Mouse (Mus musculus) CH12.LX (cell line): ENCODE measurements around the gene Exoc6. TPM values are rescaled to one million over a fixed set of nuclear protein-coding genes. Genes with fewer than 3 reads are reported as not detected.

Source experiments
- DNase-seq: peaks from one replicate; pipeline ENCODE4 v3.0.0-alpha.2; 2013; ENCODE audit errors: extremely low read depth
- H3K27ac ChIP-seq: 2 replicates; pipeline ENCODE4 v1.5.1; 2012; ENCODE audit warnings: low read depth, mild to moderate bottlenecking, control low read depth, moderate library complexity; ENCODE audit not compliant: insufficient read depth
- H3K27me3 ChIP-seq: replicated peaks from 2 replicates; pipeline ENCODE3; 2012; ENCODE audit warnings: inconsistent platforms
- H3K36me3 ChIP-seq, 2 experiments: replicated peaks in 1 of 2; 2 replicates each; pipeline versions ENCODE3 to v1.6.1; 2012; ENCODE audit warnings: inconsistent platforms in 1 of 2, low read length in 1 of 2, mild to moderate bottlenecking in 1 of 2, mixed read lengths in 1 of 2, moderate library complexity in 1 of 2; ENCODE audit not compliant: control insufficient read depth in 1 of 2, insufficient read depth in 1 of 2
- H3K4me1 ChIP-seq, 2 experiments: 2 replicates each; pipeline ENCODE4 v1.6.1; 2012; ENCODE audit warnings: inconsistent platforms in 1 of 2, moderate library complexity in 1 of 2; ENCODE audit not compliant: insufficient read depth in 2 of 2, control insufficient read depth in 1 of 2
- H3K4me2 ChIP-seq: 2 replicates; pipeline ENCODE4 v1.6.1; 2012; ENCODE audit warnings: low read depth, mild to moderate bottlenecking, control low read depth; ENCODE audit not compliant: poor library complexity, insufficient read depth, severe bottlenecking
- H3K4me3 ChIP-seq, 3 experiments: fragments of 150-350 bp in 1 of 3; sonication (generic) in 1 of 3; replicated peaks in 1 of 3; 2 replicates each; pipeline versions ENCODE3 to v1.5.1; 2011 to 2012; ENCODE audit warnings: low read depth in 2 of 3, low read length in 2 of 3, mild to moderate bottlenecking in 2 of 3, moderate library complexity in 2 of 3, control low read depth in 1 of 3, improper control_type of control experiment in 1 of 3, inconsistent platforms in 1 of 3, mixed read lengths in 1 of 3; ENCODE audit not compliant: poor library complexity in 1 of 3
- H3K79me2 ChIP-seq: replicated peaks from 2 replicates; pipeline ENCODE4 v1.6.1; 2012; ENCODE audit warnings: mild to moderate bottlenecking, moderate library complexity; ENCODE audit not compliant: control insufficient read depth, poor library complexity, insufficient read depth, severe bottlenecking; ENCODE audit errors: extremely low read depth
- H3K9ac ChIP-seq: 2 replicates; pipeline ENCODE4 v1.6.1; 2012; ENCODE audit warnings: low read depth, mild to moderate bottlenecking, control low read depth, moderate library complexity; ENCODE audit not compliant: insufficient read depth
- H3K9me3 ChIP-seq: replicated peaks from 2 replicates; pipeline ENCODE3; 2012; ENCODE audit warnings: low read length, inconsistent platforms, mixed read lengths
- CHD1 ChIP-seq: IDR thresholded peaks from 2 replicates; pipeline ENCODE4 v1.6.1; 2012; ENCODE audit warnings: low read depth, low read length, improper control_type of control experiment, inconsistent platforms
- CHD2 ChIP-seq: IDR thresholded peaks from 2 replicates; pipeline ENCODE4 v1.6.1; 2011; ENCODE audit warnings: low read length, improper control_type of control experiment
- E2F4 ChIP-seq: IDR thresholded peaks from 2 replicates; pipeline ENCODE4 v1.6.1; 2011; ENCODE audit warnings: low read depth, low read length, improper control_type of control experiment; ENCODE audit not compliant: insufficient replicate concordance
- ETS1 ChIP-seq: conservative IDR thresholded peaks from 2 replicates; pipeline ENCODE4 v1.6.1; 2012; ENCODE audit warnings: low read depth, mild to moderate bottlenecking, inconsistent platforms, low read length, improper control_type of control experiment, moderate library complexity
- GABPA ChIP-seq: IDR thresholded peaks from 2 replicates; pipeline ENCODE4 v1.6.1; 2012; ENCODE audit warnings: low read depth, low read length, improper control_type of control experiment, inconsistent platforms; ENCODE audit not compliant: insufficient replicate concordance
- HCFC1 ChIP-seq: IDR thresholded peaks from 2 replicates; pipeline ENCODE4 v1.6.1; 2012; ENCODE audit warnings: low read depth, mild to moderate bottlenecking, inconsistent platforms, low read length, improper control_type of control experiment
- JUN ChIP-seq: IDR thresholded peaks from 2 replicates; pipeline ENCODE4 v1.6.1; 2011; ENCODE audit warnings: low read depth, mild to moderate bottlenecking, low read length, improper control_type of control experiment, moderate library complexity; ENCODE audit not compliant: insufficient read depth
- JUND ChIP-seq: conservative IDR thresholded peaks from 2 replicates; pipeline ENCODE4 v1.6.1; 2011; ENCODE audit warnings: low read depth, low read length, improper control_type of control experiment
- KAT2A ChIP-seq: IDR thresholded peaks from 2 replicates; pipeline ENCODE4 v1.6.1; 2012; ENCODE audit warnings: low read length, improper control_type of control experiment, inconsistent platforms; ENCODE audit not compliant: insufficient replicate concordance
- MAFK ChIP-seq: IDR thresholded peaks from 2 replicates; pipeline ENCODE4 v1.6.1; 2011; ENCODE audit warnings: low read length, improper control_type of control experiment; ENCODE audit not compliant: insufficient replicate concordance
- MAX ChIP-seq: IDR thresholded peaks from 2 replicates; pipeline ENCODE4 v1.6.1; 2011; ENCODE audit warnings: low read length, improper control_type of control experiment
- MEF2A ChIP-seq: IDR thresholded peaks from 2 replicates; pipeline ENCODE4 v1.6.1; 2014; ENCODE audit warnings: low read depth, mild to moderate bottlenecking, inconsistent platforms, low read length, improper control_type of control experiment, borderline replicate concordance
- MYC ChIP-seq: IDR thresholded peaks from 2 replicates; pipeline ENCODE4 v1.6.1; 2011; ENCODE audit warnings: low read depth, mild to moderate bottlenecking, improper control_type of control experiment, low read length
- NRF1 ChIP-seq: IDR thresholded peaks from 2 replicates; pipeline ENCODE4 v1.6.1; 2014; ENCODE audit warnings: low read depth, mild to moderate bottlenecking, inconsistent platforms, low read length, improper control_type of control experiment, moderate library complexity
- PAX5 ChIP-seq: IDR thresholded peaks from 2 replicates; pipeline ENCODE4 v1.6.1; 2012; ENCODE audit warnings: low read length, inconsistent platforms, mixed read lengths
- POLR2A ChIP-seq: IDR thresholded peaks from 2 replicates; pipeline ENCODE4 v1.6.1; 2011; ENCODE audit warnings: low read depth, mild to moderate bottlenecking, improper control_type of control experiment, low read length
- POLR2AphosphoS2 ChIP-seq: IDR thresholded peaks from 2 replicates; pipeline ENCODE4 v1.6.1; 2011; ENCODE audit warnings: low read depth, low read length, improper control_type of control experiment
- RAD21 ChIP-seq: IDR thresholded peaks from 2 replicates; pipeline ENCODE4 v1.6.1; 2011; ENCODE audit warnings: low read depth, mild to moderate bottlenecking, low read length, improper control_type of control experiment, moderate library complexity
- SIN3A ChIP-seq: IDR thresholded peaks from 2 replicates; pipeline ENCODE4 v1.6.1; 2012; ENCODE audit warnings: low read length, improper control_type of control experiment, inconsistent platforms
- SMC3 ChIP-seq: IDR thresholded peaks from 2 replicates; pipeline ENCODE4 v1.6.1; 2011; ENCODE audit warnings: low read depth, low read length, improper control_type of control experiment
- TBP ChIP-seq: conservative IDR thresholded peaks from 2 replicates; pipeline ENCODE4 v1.6.1; 2011; ENCODE audit warnings: low read depth, low read length, improper control_type of control experiment
- TCF12 ChIP-seq: IDR thresholded peaks from 2 replicates; pipeline ENCODE4 v1.6.1; 2014; ENCODE audit warnings: low read depth, mild to moderate bottlenecking, inconsistent platforms, low read length, improper control_type of control experiment
- USF2 ChIP-seq: conservative IDR thresholded peaks from 2 replicates; pipeline ENCODE4 v1.6.1; 2011; ENCODE audit warnings: low read depth, low read length, improper control_type of control experiment
- ZC3H11A ChIP-seq: IDR thresholded peaks from 2 replicates; pipeline ENCODE4 v1.6.1; 2012; ENCODE audit warnings: low read depth, mild to moderate bottlenecking, inconsistent platforms, low read length, improper control_type of control experiment
- ZKSCAN1 ChIP-seq: IDR thresholded peaks from 2 replicates; pipeline ENCODE4 v1.6.1; 2012; ENCODE audit warnings: low read depth, inconsistent platforms, low read length, improper control_type of control experiment, borderline replicate concordance
- ZMIZ1 ChIP-seq: IDR thresholded peaks from 2 replicates; pipeline ENCODE4 v1.6.1; 2012; ENCODE audit warnings: low read depth, mild to moderate bottlenecking, inconsistent platforms, low read length, improper control_type of control experiment
- ZNF384 ChIP-seq: IDR thresholded peaks from 2 replicates; pipeline ENCODE4 v1.6.1; 2012; ENCODE audit warnings: low read depth, low read length, improper control_type of control experiment, inconsistent platforms
- dilution Hi-C: fragments of 300-500 bp; cut with MboI; formaldehyde crosslinking; loops from 2 replicates; pipeline ENCODE4 v1.14.3; 2020; ENCODE audit warnings: low sequenced_read_pairs; ENCODE audit not compliant: extremely low pct_unique_long_range_greater_than_20kb, extremely low pct_ligation_motif_present
- in situ Hi-C: fragments of 300-500 bp; cut with MboI; formaldehyde crosslinking; loops from 3 replicates; pipeline ENCODE4 v1.14.3; 2019; ENCODE audit warnings: low sequenced_read_pairs, low pct_ligation_motif_present, low pct_unique_long_range_greater_than_20kb, mixed read lengths
- polyA plus RNA-seq: library from polyadenylated mRNA; unstranded; fragments of >175 nt; gene quantifications from 2 replicates; pipeline ENCODE4 v1.2.1, GENCODE M21; 2012; ENCODE audit warnings: low read depth; ENCODE audit not compliant: insufficient read length
- total RNA-seq, 2 experiments: library from RNA; depleted of rRNA; stranded (reverse); fragments of 300-350 nt in 1 of 2; fragments of >200 nt in 1 of 2; gene quantifications; 2 replicates each; pipeline ENCODE4 v1.2.3; 2012 to 2014

The Exoc6 gene
- total and polyA plus RNA-seq, 3 experiments: 8.0 to 18.5 (median 12.1) TPM

DNA sequence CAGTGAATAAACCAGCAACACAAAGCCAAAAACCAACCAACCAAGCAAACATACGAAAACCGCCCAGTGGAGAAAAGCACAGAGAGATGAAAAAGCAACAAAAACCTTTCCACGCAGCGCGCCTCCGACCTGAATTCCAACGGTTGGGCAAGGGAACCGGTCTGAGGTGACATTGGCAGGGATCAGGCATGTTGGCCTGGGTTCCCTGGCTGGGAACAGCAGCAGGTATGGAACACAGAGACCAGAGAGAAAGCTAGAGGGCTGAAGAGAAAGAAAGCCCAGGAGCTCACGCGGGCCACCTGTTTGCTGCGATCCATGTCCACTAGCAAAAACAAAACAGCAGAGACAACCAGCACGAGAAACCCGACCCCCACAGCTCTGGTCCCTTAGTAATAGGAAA is 144.9 kb downstream of the Exoc6 start:
- H3K27me3 ChIP-seq: no peaks in the 10 kb centered on the region
- H3K4me3 ChIP-seq: no peak overlapping the region
- no peak for DNase-seq
- dilution Hi-C loops: no loop called here
- no peaks in the 10 kb centered on the region for H3K79me2 ChIP-seq
- peaks cover 18% of the 10 kb centered on the region for H3K9me3 ChIP-seq
- H3K4me1 ChIP-seq: peaks cover 2 to 17% of the 10 kb centered on the region in 2 experiments; a peak in 2 of 4 replicates
- no peak overlapping the region for H3K4me2 ChIP-seq
- H3K9ac ChIP-seq: no peak overlapping the region
- TF ChIP-seq HCFC1: no peak
- no peak for TF ChIP-seq MEF2A
- TF ChIP-seq ETS1: no peak
- TF ChIP-seq MAX: no peak
- no peak for TF ChIP-seq ZMIZ1
- TF ChIP-seq GABPA: no peak
- no peak for TF ChIP-seq TBP
- TF ChIP-seq POLR2A: no peak
- TF ChIP-seq SMC3: no peak
- no peak for TF ChIP-seq NRF1
- TF ChIP-seq JUND: no peak
- no peak for TF ChIP-seq CHD2
- no peak for TF ChIP-seq ZC3H11A
- TF ChIP-seq PAX5: no peak
- no peak for TF ChIP-seq KAT2A
- no peak for TF ChIP-seq JUN
- no peak for TF ChIP-seq USF2
- TF ChIP-seq ZNF384: no peak
- no peak for TF ChIP-seq POLR2AphosphoS2
- no peak for TF ChIP-seq SIN3A
- peaks cover 0 to 4% of the 10 kb centered on the region in 2 experiments for H3K36me3 ChIP-seq
- in situ Hi-C loops: no loop called here
- no peak overlapping the region for H3K27ac ChIP-seq

DNA sequence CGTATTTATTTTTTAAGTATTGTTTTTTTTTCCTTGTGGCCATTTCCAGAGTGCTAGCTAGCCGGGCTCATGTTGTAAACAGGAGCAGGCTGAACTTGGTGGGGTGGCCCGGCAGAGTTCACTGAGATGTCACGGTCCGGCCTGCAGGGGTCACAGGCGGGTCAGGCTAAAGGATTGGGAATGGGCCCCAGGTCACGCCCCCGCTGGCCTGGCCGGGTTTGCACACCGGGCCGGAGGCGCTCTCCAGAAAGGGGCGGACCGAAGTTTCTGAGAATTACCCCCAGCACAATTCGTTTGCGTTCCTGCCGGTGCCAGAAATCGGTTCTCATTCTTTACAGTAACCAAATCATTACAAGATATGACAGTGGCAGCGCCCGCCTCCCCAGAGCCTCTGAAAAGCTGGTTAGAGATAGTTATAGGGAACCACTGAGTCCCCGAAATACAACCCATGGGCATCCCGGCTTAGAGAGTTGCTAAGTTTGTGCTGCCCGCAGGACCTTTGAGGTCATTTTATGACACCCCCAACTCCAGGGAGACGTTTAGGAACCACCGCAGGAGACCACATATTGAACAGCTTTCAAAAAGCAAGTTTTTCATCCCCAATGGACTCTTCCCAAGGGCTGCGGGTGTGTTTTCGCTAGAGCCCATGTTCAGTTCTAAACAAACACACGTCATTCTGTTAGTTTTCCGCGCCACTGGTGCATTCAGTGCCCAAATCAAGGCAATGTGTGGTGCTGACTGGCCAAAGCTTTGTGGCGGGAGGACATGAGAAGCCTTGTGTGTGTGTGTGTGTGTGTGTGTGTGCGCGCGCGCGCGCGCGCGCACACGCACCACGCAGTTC is 145.8 kb downstream of the Exoc6 start:
- H3K36me3 ChIP-seq: peaks cover 0 to 4% of the 10 kb centered on the region in 2 experiments
- no peak overlapping the region for H3K27ac ChIP-seq
- no peak overlapping the region for H3K4me3 ChIP-seq
- no peak for DNase-seq
- peaks cover 18% of the 10 kb centered on the region for H3K9me3 ChIP-seq
- no peaks in the 10 kb centered on the region for H3K27me3 ChIP-seq
- no peaks in the 10 kb centered on the region for H3K79me2 ChIP-seq
- in situ Hi-C loops (no loop called here), dilution Hi-C loops (no loop called here)
- H3K4me2 ChIP-seq: no peak overlapping the region
- H3K4me1 ChIP-seq: peaks cover 0 to 14% of the 10 kb centered on the region in 2 experiments; a peak in 1 of 4 replicates
- no peak for TF ChIP-seq RAD21
- no peak for TF ChIP-seq ZMIZ1
- TF ChIP-seq TCF12: no peak
- no peak for TF ChIP-seq MYC
- no peak for TF ChIP-seq E2F4
- no peak for TF ChIP-seq SMC3
- TF ChIP-seq POLR2AphosphoS2: no peak
- TF ChIP-seq GABPA: no peak
- no peak for TF ChIP-seq KAT2A
- TF ChIP-seq ZKSCAN1: no peak
- TF ChIP-seq MAFK: no peak
- TF ChIP-seq TBP: no peak
- TF ChIP-seq USF2: no peak
- TF ChIP-seq CHD1: no peak
- TF ChIP-seq ETS1: no peak
- no peak overlapping the region for H3K9ac ChIP-seq
